Mouse (Mus musculus): ENCODE measurements around the gene Gm15127.
"Not testable (repeated sequence)": the region's sequence is repeated elsewhere in the genome, so short reads cannot be mapped to it uniquely, and the experiment has no call there.

Gm15127 gene

GRCm38 (mm10) chrX:148663298-148663697 lies at the start of gene Gm15127:
Gene Gm15127 (plus strand): TSS chrX:148663598.
- DNase-seq (ENCODE audit: low read depth, low spot score) = not testable (repeated sequence)

- not testable (repeated sequence) for DNase-seq (ENCODE audit: low read depth, low spot score)
Measured at GRCm38 (mm10) chrX:148615053-148615452, 48.3 kb upstream of the Gm15127 start, which contains the start of gene Gm8334. Gene Gm8334 (minus strand): TSS chrX:148615153.

- not testable (repeated sequence) for DNase-seq (ENCODE audit: low read depth, low spot score)
Measured at GRCm38 (mm10) chrX:148676290-148676689, 12.9 kb downstream of the Gm15127 start.

Measured in brain, embryonic 18.5 days (tissue).